Mouse (Mus musculus) kidney, postnatal 0 days (tissue): Measurements from ENCODE around the gene Acot6. TPM values are rescaled to one million over a fixed set of nuclear protein-coding genes. Genes with fewer than 3 reads are reported as not detected.

Source experiments
- ATAC-seq: fragments of 200-750 bp; cut with Nextera tagmentation; replicated peaks from 2 replicates; pipeline ENCODE4 v1.8.0; 2017; ENCODE audit warnings: low read depth, moderate number of reproducible peaks, moderate TSS enrichment, moderate library complexity; ENCODE audit not compliant: low FRiP score
- DNase-seq: peaks from one replicate; pipeline ENCODE4 v3.0.0-alpha.2; 2016; ENCODE audit warnings: low spot score
- H3K27ac ChIP-seq: fragments of 300-500 bp; sonication (generic); 2 replicates; pipeline ENCODE4 v1.5.1; 2014; ENCODE audit warnings: mild to moderate bottlenecking
- H3K27me3 ChIP-seq: fragments of 300-500 bp; sonication (generic); 2 replicates; pipeline ENCODE4 v1.6.1; 2014; ENCODE audit warnings: low read length, mixed read lengths; ENCODE audit not compliant: insufficient read depth
- H3K36me3 ChIP-seq: fragments of 300-500 bp; sonication (generic); 2 replicates; pipeline ENCODE4 v1.6.1; 2014; ENCODE audit warnings: low read length, mixed read lengths; ENCODE audit not compliant: insufficient read depth
- H3K4me1 ChIP-seq: fragments of 300-500 bp; sonication (generic); replicated peaks from 2 replicates; pipeline ENCODE4 v1.6.1; 2014; ENCODE audit warnings: antibody characterized with exemption, low read length, mixed read lengths; ENCODE audit not compliant: insufficient read depth
- H3K4me2 ChIP-seq: fragments of 300-500 bp; sonication (generic); 2 replicates; pipeline ENCODE4 v1.6.1; 2014; ENCODE audit warnings: mild to moderate bottlenecking, low read length, moderate library complexity, mixed read lengths
- H3K4me3 ChIP-seq: fragments of 300-500 bp; sonication (generic); replicated peaks from 2 replicates; pipeline ENCODE4 v1.5.1; 2014; ENCODE audit warnings: low read depth, low read length
- H3K9ac ChIP-seq: fragments of 300-500 bp; sonication (generic); 2 replicates; pipeline ENCODE4 v1.6.1; 2014; ENCODE audit warnings: low read depth, low read length
- H3K9me3 ChIP-seq: fragments of 300-500 bp; sonication (generic); replicated peaks from 2 replicates; pipeline ENCODE4 v1.6.1; 2016; ENCODE audit warnings: low read length, inconsistent platforms, mixed read lengths
- CTCF ChIP-seq: IDR thresholded peaks from 2 replicates; pipeline ENCODE4 v1.5.1; 2016; ENCODE audit warnings: antibody characterized with exemption, low read depth, mild to moderate bottlenecking, moderate library complexity
- WGBS: fragments of 180-500 bp; shearing (Covaris S2); extraction: QIAGEN DNeasy Blood & Tissue Kit; methylation state at CpG from one replicate; pipeline ENCODE4 v1.1.7; 2014; 5-methylcytosine and 5-hydroxymethylcytosine counted together
- polyA plus RNA-seq: library from polyadenylated mRNA; unstranded; fragments of >200 nt; fragmentation: Nextera tagmentation; extraction: Ambion mirVana; gene quantifications from 2 replicates; pipeline ENCODE4 v1.2.1, GENCODE M21; 2015

Gene Acot6
- polyA plus RNA-seq, 1 experiment from 2014 or later: 2.0 TPM

GRCm38 (mm10) chr12:84153414-84153813, 53.0 kb downstream of the Acot6 start:
- 80% methylated on average over 6 of the region's 6 CpGs for WGBS
- DNase-seq (no peak), ATAC-seq (no peak)
- no peak overlapping the region for H3K4me3 ChIP-seq
- no peak for TF ChIP-seq CTCF
- H3K4me2 ChIP-seq: no peak overlapping the region
- H3K27me3 ChIP-seq: no peaks in the 10 kb centered on the region
- H3K4me1 ChIP-seq: no peaks in the 10 kb centered on the region
- H3K9ac ChIP-seq: no peak overlapping the region
- peaks cover 46% of the 10 kb centered on the region for H3K36me3 ChIP-seq
- H3K9me3 ChIP-seq: no peaks in the 10 kb centered on the region
- no peak overlapping the region for H3K27ac ChIP-seq

- DNase-seq: no peak
- peaks cover 60% of the 10 kb centered on the region for H3K36me3 ChIP-seq
- WGBS: 36% methylated on average over 11 of the region's 11 CpGs
Measured at GRCm38 (mm10) chr12:84154786-84155522, 54.5 kb downstream of the Acot6 start.

GRCm38 (mm10) chr12:84155523-84155871, 55.0 kb downstream of the Acot6 start:
- H3K9me3 ChIP-seq: no peaks in the 10 kb centered on the region
- no peak overlapping the region for H3K9ac ChIP-seq
- H3K27me3 ChIP-seq: no peaks in the 10 kb centered on the region
- H3K36me3 ChIP-seq: peaks cover 66% of the 10 kb centered on the region
- H3K4me1 ChIP-seq: no peaks in the 10 kb centered on the region
- no peak overlapping the region for H3K4me3 ChIP-seq
- WGBS: 69% methylated on average over 2 of the region's 2 CpGs
- no peak for TF ChIP-seq CTCF
- no peak overlapping the region for H3K27ac ChIP-seq
- H3K4me2 ChIP-seq: no peak overlapping the region
- ATAC-seq (no peak), DNase-seq (no peak)

More at GRCm38 (mm10) chr12:84154786-84155522, 54.5 kb downstream of the Acot6 start:
- no peak overlapping the region for H3K4me2 ChIP-seq
- H3K27me3 ChIP-seq: no peaks in the 10 kb centered on the region
- no peak overlapping the region for H3K9ac ChIP-seq
- H3K9me3 ChIP-seq: no peaks in the 10 kb centered on the region
- no peak overlapping the region for H3K4me3 ChIP-seq
- TF ChIP-seq CTCF: no peak
- H3K27ac ChIP-seq: no peak overlapping the region
- ATAC-seq: no peak
- no peaks in the 10 kb centered on the region for H3K4me1 ChIP-seq

GRCm38 (mm10) chr12:84156210-84156609, 55.8 kb downstream of the Acot6 start:
- Histone ChIP-seq H3K9ac (no peak overlapping the region), H3K4me2 (no peak overlapping the region), H3K4me3 (no peak overlapping the region), H3K9me3 (no peaks in the 10 kb centered on the region), H3K27ac (no peak overlapping the region), H3K27me3 (no peaks in the 10 kb centered on the region), H3K36me3 (peaks cover 67% of the 10 kb centered on the region), H3K4me1 (no peaks in the 10 kb centered on the region)
- no peak for ATAC-seq
- WGBS: 93% methylated on average over 18 of the region's 18 CpGs
- DNase-seq: no peak
- TF ChIP-seq CTCF: no peak

GRCm38 (mm10) chr12:84158156-84158555, 57.7 kb downstream of the Acot6 start:
- H3K9me3 ChIP-seq: no peaks in the 10 kb centered on the region
- no peak overlapping the region for H3K9ac ChIP-seq
- peaks cover 55% of the 10 kb centered on the region for H3K36me3 ChIP-seq
- H3K4me2 ChIP-seq: no peak overlapping the region
- H3K27ac ChIP-seq: no peak overlapping the region
- 84% methylated on average over 14 of the region's 14 CpGs for WGBS
- H3K4me3 ChIP-seq: no peak overlapping the region
- H3K4me1 ChIP-seq: no peaks in the 10 kb centered on the region
- ATAC-seq (no peak), DNase-seq (no peak)
- no peak for TF ChIP-seq CTCF
- H3K27me3 ChIP-seq: no peaks in the 10 kb centered on the region

- Histone ChIP-seq H3K4me3 (no peak overlapping the region), H3K4me1 (no peaks in the 10 kb centered on the region; the same call in 1 of the 2 replicates), H3K36me3 (peaks cover 51% of the 10 kb centered on the region), H3K9ac (no peak overlapping the region), H3K4me2 (no peak overlapping the region), H3K9me3 (no peaks in the 10 kb centered on the region), H3K27ac (no peak overlapping the region), H3K27me3 (no peaks in the 10 kb centered on the region)
- DNase-seq: no peak
- 94% methylated on average over 8 of the region's 8 CpGs for WGBS
- ATAC-seq: no peak
- no peak for TF ChIP-seq CTCF
Measured at GRCm38 (mm10) chr12:84160491-84160890, 60.0 kb downstream of the Acot6 start.

Other genes with a start within 250 kb of the Acot6 start
- 28.7 and 31.5 TPM in 2 replicates for gene Numb, start 178.7 kb upstream of the Acot6 start, polyA plus RNA-seq
- gene Riox1, start 150.0 kb upstream of the Acot6 start, polyA plus RNA-seq: 12.3 and 13.0 TPM in 2 replicates
- not detected in 2 replicates for gene Heatr4, start 115.8 kb upstream of the Acot6 start, polyA plus RNA-seq
- gene Acot2, start 112.8 kb upstream of the Acot6 start, polyA plus RNA-seq: 64.8 and 71.9 TPM in 2 replicates
- gene Acot1, start 91.2 kb upstream of the Acot6 start, polyA plus RNA-seq: 176 and 184 TPM in 2 replicates
- 17.5 and 20.7 TPM in 2 replicates for gene Acot4, start 62.3 kb upstream of the Acot6 start, polyA plus RNA-seq
- not detected in 2 replicates for gene Gm49366, start 61.7 kb upstream of the Acot6 start, polyA plus RNA-seq
- 9.3 and 9.5 TPM in 2 replicates for gene Acot3, start 48.5 kb upstream of the Acot6 start, polyA plus RNA-seq
- not detected in 2 replicates for gene Acot5, start 31.3 kb upstream of the Acot6 start, polyA plus RNA-seq
- 3.4 TPM in 2 replicates for gene Dnal1, start 13.7 kb downstream of the Acot6 start, polyA plus RNA-seq
- 0.33 and 0.50 TPM in 2 replicates for gene Pnma1, start 47.8 kb downstream of the Acot6 start, polyA plus RNA-seq
- 4.8 and 5.8 TPM in 2 replicates for gene Elmsan1, start 118.2 kb downstream of the Acot6 start, polyA plus RNA-seq
- 45.6 and 51.3 TPM in 2 replicates for gene Ptgr2, start 184.6 kb downstream of the Acot6 start, polyA plus RNA-seq
- 53.8 and 64.6 TPM in 2 replicates for gene Zfp410, start 216.2 kb downstream of the Acot6 start, polyA plus RNA-seq